Mouse (Mus musculus): ENCODE results near the gene Hpd. TPM values are rescaled to one million over a fixed set of nuclear protein-coding genes. Genes with fewer than 3 reads are reported as not detected.

Gene Hpd
- total RNA-seq, 2 experiments from 2014 or later = 1.6 to 2.4 TPM

Other genes starting within 250 kb of the Hpd start
- 10 to 100 TPM; 13.4 to 14.7 TPM for gene Kdm2b, start 192.9 kb downstream of the Hpd start, total RNA-seq (2021)
- gene Orai1, start 167.7 kb downstream of the Hpd start, total RNA-seq (2021) = 10 to 100 TPM in 1 of 2 experiments, 1 to 10 TPM in 1; 9.2 to 12.3 TPM
- gene Morn3, start 135.7 kb downstream of the Hpd start, total RNA-seq (2021) = not detected
- gene Tmem120b, start 114.3 kb downstream of the Hpd start, total RNA-seq (2021) = 10 to 100 TPM; 27.0 to 48.7 TPM
- gene Rhof, start 50.0 kb downstream of the Hpd start, total RNA-seq (2021) = 1 to 10 TPM; 1.2 to 1.4 TPM
- gene Setd1b, start 40.5 kb downstream of the Hpd start, total RNA-seq (2021) = 10 to 100 TPM; 24.9 to 26.0 TPM
- 10 to 100 TPM; 23.4 to 31.5 TPM for gene Psmd9, start 13.3 kb downstream of the Hpd start, total RNA-seq (2021)
- gene Wdr66, start 69.4 kb upstream of the Hpd start, total RNA-seq (2021) = 1 to 10 TPM in 1 of 2 experiments, under 1 TPM in 1; 0.89 to 1.5 TPM
- 10 to 100 TPM in 1 of 2 experiments, 1 to 10 TPM in 1; 7.0 to 10.1 TPM for gene Bcl7a, start 161.1 kb upstream of the Hpd start, total RNA-seq (2021)
- 10 to 100 TPM; 22.7 to 25.9 TPM for gene Mlxip, start 212.1 kb upstream of the Hpd start, total RNA-seq (2021)

All from adrenal gland, postnatal 36 days (tissue).